Mouse (Mus musculus) frontal cortex, adult 2 months (tissue): ENCODE measurements around the gene Gpatch4. TPM values are rescaled to one million over a fixed set of nuclear protein-coding genes. Genes with fewer than 3 reads are reported as not detected.
A peak's percentile ranks its signal among the peaks of the same experiment; 100 is the strongest.

ENCODE experiments used
- DNase-seq, 2 experiments: peaks; one replicate each; pipeline ENCODE4 v3.0.0; 2022; ENCODE audit warnings: low spot score in 1 of 2; ENCODE audit errors: extremely low spot score in 1 of 2
- polyA plus RNA-seq: library from polyadenylated mRNA; depleted of rRNA; stranded (reverse); fragments of >200 nt; gene quantifications from 2 replicates; pipeline ENCODE4 v1.2.3, GENCODE M21; 2012

Gene Gpatch4
- polyA plus RNA-seq, 1 experiment = 13.7 TPM

GRCm38 (mm10) chr3:88030608-88031395, 12.1 kb upstream of the Gpatch4 start:
- DNase-seq = peak in 1 of 2 experiments; percentile 51

- no peak for DNase-seq
These were observed 9.4 kb upstream of the Gpatch4 start for GRCm38 (mm10) chr3:88033506-88033905.

- DNase-seq = no peak
These were observed 7.2 kb upstream of the Gpatch4 start for GRCm38 (mm10) chr3:88035561-88036293.

- no peak for DNase-seq
These were observed 6.6 kb downstream of the Gpatch4 start for GRCm38 (mm10) chr3:88049532-88049931.

- no peak for DNase-seq
These were observed 14.1 kb downstream of the Gpatch4 start for GRCm38 (mm10) chr3:88057030-88057429.

GRCm38 (mm10) chr3:88057902-88058696, 15.2 kb downstream of the Gpatch4 start, which contains the start of gene Naxe:
Gene Naxe, minus strand, starts transcription at chr3:88058495.
- peak; percentile 66 to 84 for DNase-seq

GRCm38 (mm10) chr3:88068386-88068785, 25.5 kb downstream of the Gpatch4 start:
- no peak for DNase-seq

- peak; percentile 78 to 97 for DNase-seq
These were observed 28.9 kb downstream of the Gpatch4 start for GRCm38 (mm10) chr3:88071783-88072182.

- DNase-seq = no peak
These were observed 30.7 kb downstream of the Gpatch4 start for GRCm38 (mm10) chr3:88073631-88074030.

GRCm38 (mm10) chr3:88074351-88074750, 31.4 kb downstream of the Gpatch4 start:
- DNase-seq = no peak

- DNase-seq = no peak
These were observed 31.9 kb downstream of the Gpatch4 start for GRCm38 (mm10) chr3:88074766-88075165.

GRCm38 (mm10) chr3:88077441-88077840, 34.5 kb downstream of the Gpatch4 start:
- no peak for DNase-seq

GRCm38 (mm10) chr3:88078204-88078603, 35.3 kb downstream of the Gpatch4 start, which contains the start of gene Ttc24:
Gene Ttc24, minus strand, starts transcription at chr3:88078304.
- DNase-seq = no peak

GRCm38 (mm10) chr3:88081345-88082223, 38.7 kb downstream of the Gpatch4 start, which contains the start of gene Iqgap3:
Gene Iqgap3, plus strand, starts transcription at chr3:88081971.
- peak; percentile 72 to 91 for DNase-seq

GRCm38 (mm10) chr3:88082224-88082618, 39.3 kb downstream of the Gpatch4 start:
- DNase-seq = no peak

- DNase-seq = no peak
These were observed 39.8 kb downstream of the Gpatch4 start for GRCm38 (mm10) chr3:88082663-88083062.

GRCm38 (mm10) chr3:88084001-88084400, 41.1 kb downstream of the Gpatch4 start:
- DNase-seq = no peak

- no peak for DNase-seq
These were observed 42.6 kb downstream of the Gpatch4 start for GRCm38 (mm10) chr3:88085459-88085858.

- DNase-seq = peak in 1 of 2 experiments; percentile 45
These were observed 44.8 kb downstream of the Gpatch4 start for GRCm38 (mm10) chr3:88087688-88088087.

- DNase-seq = no peak
These were observed 47.2 kb downstream of the Gpatch4 start for GRCm38 (mm10) chr3:88090106-88090505.
